Mouse (Mus musculus) heart, postnatal 4 days (tissue): ENCODE results near the gene Trp53bp2. TPM values are rescaled to one million over a fixed set of nuclear protein-coding genes. Genes with fewer than 3 reads are reported as not detected.

Source experiments
- DNase-seq: peaks from one replicate; pipeline ENCODE4 v3.0.0; 2021
- total RNA-seq, 2 experiments: library from RNA; stranded (reverse); gene quantifications; 2 replicates each; pipeline ENCODE4 v1.2.3; 2021

Gene Trp53bp2
- total RNA-seq, 2 experiments from 2014 or later = 20.4 to 20.5 TPM

- DNase-seq = peak; percentile 61
Measured at GRCm38 (mm10) chr1:182409401-182410173, 615 bp downstream of the Trp53bp2 start.

GRCm38 (mm10) chr1:182412586-182413270 lies 3.8 kb downstream of the Trp53bp2 start:
- DNase-seq = no peak

GRCm38 (mm10) chr1:182419481-182419880 lies 10.5 kb downstream of the Trp53bp2 start:
- no peak for DNase-seq

- DNase-seq = no peak
Measured at GRCm38 (mm10) chr1:182424274-182424673, 15.3 kb downstream of the Trp53bp2 start.

- DNase-seq = no peak
Measured at GRCm38 (mm10) chr1:182425176-182425575, 16.2 kb downstream of the Trp53bp2 start.

- DNase-seq = no peak
Measured at GRCm38 (mm10) chr1:182426444-182426843, 17.5 kb downstream of the Trp53bp2 start.

- peak; percentile 73 for DNase-seq
Measured at GRCm38 (mm10) chr1:182427426-182427825, 18.5 kb downstream of the Trp53bp2 start.

GRCm38 (mm10) chr1:182429826-182430225 lies 20.9 kb downstream of the Trp53bp2 start:
- DNase-seq = no peak

GRCm38 (mm10) chr1:182430676-182431075 lies 21.7 kb downstream of the Trp53bp2 start:
- no peak for DNase-seq

- no peak for DNase-seq
Measured at GRCm38 (mm10) chr1:182432059-182432458, 23.1 kb downstream of the Trp53bp2 start.

GRCm38 (mm10) chr1:182436746-182437145 lies 27.8 kb downstream of the Trp53bp2 start:
- no peak for DNase-seq

GRCm38 (mm10) chr1:182439546-182440222 lies 30.7 kb downstream of the Trp53bp2 start:
- peak; percentile 86 for DNase-seq

- DNase-seq = no peak
Measured at GRCm38 (mm10) chr1:182441791-182442473, 33.0 kb downstream of the Trp53bp2 start.

GRCm38 (mm10) chr1:182444116-182444515 lies 35.1 kb downstream of the Trp53bp2 start:
- no peak for DNase-seq

GRCm38 (mm10) chr1:182448276-182449035 lies 39.5 kb downstream of the Trp53bp2 start:
- DNase-seq = no peak

GRCm38 (mm10) chr1:182452473-182452872 lies 43.5 kb downstream of the Trp53bp2 start:
- DNase-seq = no peak

- no peak for DNase-seq
Measured at GRCm38 (mm10) chr1:182455080-182455479, 46.1 kb downstream of the Trp53bp2 start.

- no peak for DNase-seq
Measured at GRCm38 (mm10) chr1:182458556-182458955, 49.6 kb downstream of the Trp53bp2 start.

- DNase-seq = no peak
Measured at GRCm38 (mm10) chr1:182459436-182459835, 50.5 kb downstream of the Trp53bp2 start.

- DNase-seq = no peak
Measured at GRCm38 (mm10) chr1:182460291-182461244, 51.6 kb downstream of the Trp53bp2 start.

GRCm38 (mm10) chr1:182461261-182461660 lies 52.3 kb downstream of the Trp53bp2 start:
- peak; percentile 27 for DNase-seq
